9 mouse cellular contexts compared by ENCODE assay signal in the genomic region with DNA sequence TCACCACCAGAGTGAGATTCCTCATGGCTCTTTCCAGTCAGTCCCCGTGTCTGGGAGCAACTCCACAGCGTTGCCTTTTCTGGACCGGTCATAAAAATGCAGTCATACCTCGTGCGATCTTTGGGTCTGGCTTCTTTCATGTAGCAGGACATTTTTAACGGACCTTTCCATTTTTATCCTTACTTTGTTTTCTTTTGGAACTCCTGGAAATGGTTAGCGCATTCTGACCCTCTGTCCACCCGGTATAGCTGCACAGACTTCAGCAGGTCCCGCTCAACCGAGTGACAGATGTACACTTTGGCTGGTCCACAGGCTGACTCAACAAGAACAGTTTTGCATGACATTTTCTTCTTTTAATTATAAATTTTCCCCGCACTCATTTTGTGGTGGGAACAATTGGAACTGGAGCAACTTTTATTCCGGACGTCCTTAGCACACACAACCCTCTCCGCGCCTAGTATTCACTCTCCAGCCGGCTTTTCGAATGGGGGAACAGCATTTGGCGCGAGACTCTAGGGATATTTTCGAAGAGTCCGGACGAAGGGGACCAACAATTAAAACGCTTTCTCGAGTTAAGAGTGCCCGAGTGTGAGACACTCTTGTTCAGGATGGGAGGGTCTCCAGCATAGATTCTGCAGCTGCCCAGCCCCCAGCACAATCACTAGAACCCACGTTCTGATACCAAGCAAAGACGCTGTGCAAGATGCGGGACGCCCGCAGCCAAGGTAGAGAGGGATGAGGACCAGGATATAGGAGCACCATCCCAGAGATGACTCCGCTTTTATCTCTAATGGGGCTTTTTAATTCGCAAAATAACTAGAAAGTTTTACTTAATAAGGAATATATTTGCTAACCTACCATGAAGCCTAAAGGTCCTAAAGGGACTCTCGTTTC. TPM values are rescaled to one million over a fixed set of nuclear protein-coding genes. Genes with fewer than 3 reads are reported as not detected.
DNase-seq lines count a peak whose midpoint lies in the region; ATAC-seq and TF ChIP-seq lines count a peak whose summit lies in the region.
"Had no signal": no experiment of that assay in that cellular context is flagged by ENCODE, and none has a peak within 500 bp of the region (broad histone marks: within the 10 kb centered on the region; RNA-seq: fewer than 3 reads in every experiment).

Gene Efcab9 (minus strand): TSS at position 211 of the 894 bp plus-strand sequence.

- peak; percentile 33 for ATAC-seq in hindbrain, embryonic 13.5 days (ENCODE audit: low FRiP score)
- ATAC-seq in midbrain, postnatal 0 days (ENCODE audit: low FRiP score) = no peak

- no peak for DNase-seq in layer of hippocampus, adult 2 months (ENCODE audit: low spot score in 2 of 2)
- DNase-seq in layer of hippocampus, postnatal 25 days (ENCODE audit: extremely low spot score in 1 of 2, low spot score in 1 of 2) = no peak
- DNase-seq in midbrain, postnatal 0 days (ENCODE audit: low spot score) = no peak
- no peak for DNase-seq in MN1 (ENCODE audit: low spot score)
- no peak for DNase-seq in ovary, postnatal 36 days (ENCODE audit: low spot score)
- DNase-seq in urinary bladder, postnatal 25 days (ENCODE audit: low spot score) = no peak

- H3K4me3 ChIP-seq in layer of hippocampus, adult 2 months = peak within 1 kb of the TSS; percentile 92
- peak within 1 kb of the TSS; percentile 66 for H3K4me3 ChIP-seq in cortical plate, adult 2 months (ENCODE audit: insufficient read depth, low read length)
- H3K4me3 ChIP-seq in hindbrain, embryonic 13.5 days = peak within 1 kb of the TSS; percentile 69
- H3K4me3 ChIP-seq in midbrain, postnatal 0 days (ENCODE audit: low read depth, low read length) = peak within 1 kb of the TSS; percentile 68

- H3K9me3 ChIP-seq in hindbrain, embryonic 13.5 days = no peaks in the 10 kb centered on the region
- H3K9me3 ChIP-seq in midbrain, postnatal 0 days (ENCODE audit: low read length) = no peaks in the 10 kb centered on the region

- H3K27ac ChIP-seq in layer of hippocampus, adult 2 months = peak within 1 kb of the TSS; percentile 76
- no peak within 1 kb of the TSS for H3K27ac ChIP-seq in cortical plate, adult 2 months (ENCODE audit: insufficient read depth, low read length)
- H3K27ac ChIP-seq in hindbrain, embryonic 13.5 days = no peak within 1 kb of the TSS
- no peak within 1 kb of the TSS for H3K27ac ChIP-seq in midbrain, postnatal 0 days (ENCODE audit: low read depth, low read length)

- peak within 1 kb of the TSS; percentile 80 for H3K9ac ChIP-seq in hindbrain, embryonic 13.5 days
- peak within 1 kb of the TSS; percentile 63 for H3K9ac ChIP-seq in midbrain, postnatal 0 days (replicated peaks; ENCODE audit: low read length, poor library complexity, severe bottlenecking)

- H3K4me1 ChIP-seq in cortical plate, adult 2 months (ENCODE audit: control insufficient read depth, insufficient read depth, low read length) = peaks cover 3% of the 10 kb centered on the region; the same call in 1 of the 2 replicates
- peaks cover 33% of the 10 kb centered on the region for H3K4me1 ChIP-seq in hindbrain, embryonic 13.5 days (replicated peaks)
- H3K4me1 ChIP-seq in midbrain, postnatal 0 days (ENCODE audit: insufficient read depth, low read length) = 0 out of 2 replicates have a peak, but pooled peaks cover 5% of the 10 kb centered on the region

- H3K27me3 ChIP-seq in hindbrain, embryonic 13.5 days = peaks cover 19% of the 10 kb centered on the region
- H3K27me3 ChIP-seq in midbrain, postnatal 0 days (ENCODE audit: insufficient read depth, low read length) = no peaks in the 10 kb centered on the region

- peaks cover 11% of the 10 kb centered on the region for H3K36me3 ChIP-seq in hindbrain, embryonic 13.5 days
- no peaks in the 10 kb centered on the region for H3K36me3 ChIP-seq in midbrain, postnatal 0 days (ENCODE audit: insufficient read depth, low read length)

- no peak for TF ChIP-seq POLR2A in cortical plate, adult 2 months (IDR thresholded peaks at IDR 0.05; ENCODE audit: extremely low read depth, insufficient read depth, low read length)

- TF ChIP-seq CTCF in layer of hippocampus, adult 2 months (conservative IDR thresholded peaks at IDR 0.05) = no peak
- no peak for TF ChIP-seq CTCF in cortical plate, adult 2 months (IDR thresholded peaks at IDR 0.05; ENCODE audit: extremely low read depth, insufficient read depth, low read length)
- TF ChIP-seq CTCF in midbrain, postnatal 0 days (IDR thresholded peaks at IDR 0.05) = no peak

- peak within 1 kb of the TSS; percentile 96 for H3K4me2 ChIP-seq in hindbrain, embryonic 13.5 days
- peak within 1 kb of the TSS; percentile 97 for H3K4me2 ChIP-seq in midbrain, postnatal 0 days (ENCODE audit: low read depth, low read length, poor library complexity, severe bottlenecking)

- 9% methylated on average over 33 of the region's 33 CpGs for WGBS in hindbrain, embryonic 13.5 days
- 8% methylated on average over 33 of the region's 33 CpGs for WGBS in midbrain, postnatal 0 days

RNA-seq across cellular contexts. Expression of gene Efcab9, which starts in this region (rescaled TPM):
- 1 to 10 TPM; 2.7 to 2.9 TPM for total RNA-seq in layer of hippocampus, adult 2 months (2021)
- 1 to 10 TPM; 1.2 TPM for total RNA-seq in layer of hippocampus, postnatal 25 days (2021)
- 0.31 and 0.68 TPM in 2 replicates for polyA plus RNA-seq in cortical plate, adult 2 months (2012; rRNA removed)
- polyA plus RNA-seq in hindbrain, embryonic 13.5 days (2015; fragmentation: Nextera tagmentation; extraction: Ambion mirVana) = not detected in 2 replicates
- not detected in 2 replicates for total RNA-seq in midbrain, postnatal 0 days (2014; rRNA removed)
- not detected in 2 replicates for polyA plus RNA-seq in midbrain, postnatal 0 days (2015; fragmentation: Nextera tagmentation; extraction: Ambion mirVana)
- total RNA-seq: common myeloid progenitor, adult 5-6 weeks had no signal

Comparison
In these comparisons a context has a peak if more than half of its experiments do, and no peak if none do; other contexts are left out.
1. Peak in ATAC-seq, H3K4me3 ChIP-seq, H3K9ac ChIP-seq and H3K4me2 ChIP-seq in hindbrain, embryonic 13.5 days; RNA of the gene not detected or under 1 TPM.